Mouse (Mus musculus): ENCODE measurements at regions not wholly inside any gene's neighbourhood (a gene's known extent, or its start where the extent isn't known, plus 50 kb on each side); places are given as distances from the start of the nearest gene placed in this dataset.

GRCm38 (mm10) chr7:125271356-125271755, 173.1 kb upstream of the Kdm8 start:
- no peak for DNase-seq

GRCm38 (mm10) chr7:125281371-125281770, 163.1 kb upstream of the Kdm8 start:
- no peak for DNase-seq

- DNase-seq = no peak
Measured at GRCm38 (mm10) chr7:125295226-125295625, 149.2 kb upstream of the Kdm8 start.

- no peak for DNase-seq
Measured at GRCm38 (mm10) chr7:125308433-125308832, 136.0 kb upstream of the Kdm8 start.

GRCm38 (mm10) chr7:125310971-125311370, 133.5 kb upstream of the Kdm8 start:
- DNase-seq = peak; percentile 33

GRCm38 (mm10) chr7:125313604-125314003, 130.9 kb upstream of the Kdm8 start:
- DNase-seq = no peak

- no peak for DNase-seq
Measured at GRCm38 (mm10) chr7:125334769-125335168, 109.7 kb upstream of the Kdm8 start.

- DNase-seq = peak; percentile 60
Measured at GRCm38 (mm10) chr7:125335586-125336165, 108.8 kb upstream of the Kdm8 start.

GRCm38 (mm10) chr7:125336826-125337225, 107.7 kb upstream of the Kdm8 start:
- DNase-seq = no peak

GRCm38 (mm10) chr7:125338177-125338751, 106.2 kb upstream of the Kdm8 start:
- DNase-seq = no peak

GRCm38 (mm10) chr7:125340326-125340905, 104.1 kb upstream of the Kdm8 start:
- DNase-seq = no peak

GRCm38 (mm10) chr7:125349606-125350005, 94.9 kb upstream of the Kdm8 start:
- no peak for DNase-seq

- DNase-seq = no peak
Measured at GRCm38 (mm10) chr7:125354211-125354610, 90.3 kb upstream of the Kdm8 start.

- DNase-seq = no peak
Measured at GRCm38 (mm10) chr7:125354956-125355355, 89.5 kb upstream of the Kdm8 start.

- no peak for DNase-seq
Measured at GRCm38 (mm10) chr7:125358016-125358415, 86.5 kb upstream of the Kdm8 start.

- DNase-seq = no peak
Measured at GRCm38 (mm10) chr7:125383021-125383420, 61.5 kb upstream of the Kdm8 start.

GRCm38 (mm10) chr7:125384171-125384570, 60.3 kb upstream of the Kdm8 start:
- no peak for DNase-seq

GRCm38 (mm10) chr7:125392536-125392935, 51.9 kb upstream of the Kdm8 start:
- DNase-seq = peak; percentile 22

- peak; percentile 6 for DNase-seq
Measured at GRCm38 (mm10) chr7:125393228-125393627, 51.2 kb upstream of the Kdm8 start.

GRCm38 (mm10) chr7:125393654-125394346, 50.7 kb upstream of the Kdm8 start:
- peak; percentile 90 for DNase-seq
